Mouse (Mus musculus) left cerebral cortex, adult 8-10 months (tissue): ENCODE data around the gene Stim1. TPM values are rescaled to one million over a fixed set of nuclear protein-coding genes. Genes with fewer than 3 reads are reported as not detected.

Source experiments
- total RNA-seq, 4 experiments: library from RNA; stranded (reverse); gene quantifications; 2 replicates each; pipeline ENCODE4 v1.2.4; 2022

Gene Stim1
- total RNA-seq, 4 experiments from 2014 or later, result 87.0 to 97.5 (median 94.7) TPM

Other genes starting within 250 kb of the Stim1 start
- 1 to 10 TPM; 6.6 to 8.1 (median 7.8) TPM for gene Il18bp, start 249.1 kb upstream of the Stim1 start, total RNA-seq
- 10 to 100 TPM; 45.4 to 51.5 (median 47.8) TPM for gene Rnf121, start 202.3 kb upstream of the Stim1 start, total RNA-seq
- gene Xndc1, start 202.3 kb upstream of the Stim1 start, total RNA-seq, result 10 to 100 TPM; 20.4 to 28.8 (median 24.4) TPM
- 1 to 10 TPM in 3 of 4 experiments, under 1 TPM in 1; 0.63 to 2.4 (median 1.5) TPM for gene Xntrpc, start 202.1 kb upstream of the Stim1 start, total RNA-seq
- 1 to 10 TPM in 3 of 4 experiments, under 1 TPM in 1; 0.61 to 2.4 (median 1.3) TPM for gene Trpc2, start 184.7 kb upstream of the Stim1 start, total RNA-seq
- under 1 TPM in 3 of 4 experiments, not detected in 1; 0.25 to 0.46 (median 0.26) TPM for gene Art1, start 166.1 kb upstream of the Stim1 start, total RNA-seq
- under 1 TPM in 1 of 4 experiments, not detected in 3; 0.33 TPM for gene Art5, start 158.3 kb upstream of the Stim1 start, total RNA-seq
- under 1 TPM; 0.46 to 0.99 (median 0.84) TPM for gene Chrna10, start 151.0 kb upstream of the Stim1 start, total RNA-seq
- gene Nup98, start 57.6 kb upstream of the Stim1 start, total RNA-seq, result 10 to 100 TPM; 40.7 to 43.0 (median 41.7) TPM
- 10 to 100 TPM; 23.7 to 28.9 (median 25.5) TPM for gene Pgap2, start 57.6 kb upstream of the Stim1 start, total RNA-seq
- 10 to 100 TPM; 34.4 to 46.5 (median 39.2) TPM for gene Rhog, start 11.8 kb upstream of the Stim1 start, total RNA-seq
- 10 to 100 TPM; 12.1 to 14.6 (median 13.2) TPM for gene Rrm1, start 173.9 kb downstream of the Stim1 start, total RNA-seq
- gene Olfr543, start 213.9 kb downstream of the Stim1 start, total RNA-seq, result not detected
- gene Olfr544, start 220.5 kb downstream of the Stim1 start, total RNA-seq, result not detected
- not detected for gene Olfr545, start 231.8 kb downstream of the Stim1 start, total RNA-seq